Mouse (Mus musculus) erythroblast, embryonic 14.5 days (primary cell): ENCODE results near the gene Arhgap22. TPM values are rescaled to one million over a fixed set of nuclear protein-coding genes. Genes with fewer than 3 reads are reported as not detected.

Experiments
- H3K27me3 ChIP-seq: 2 replicates; pipeline ENCODE4 v1.6.1; 2012; ENCODE audit warnings: inconsistent platforms; ENCODE audit not compliant: control insufficient read depth
- H3K36me3 ChIP-seq: 2 replicates; pipeline ENCODE4 v1.6.1; 2012; ENCODE audit warnings: mild to moderate bottlenecking, inconsistent platforms; ENCODE audit not compliant: control insufficient read depth
- H3K4me1 ChIP-seq: 2 replicates; pipeline ENCODE4 v1.6.1; 2012; ENCODE audit warnings: inconsistent platforms; ENCODE audit not compliant: control insufficient read depth
- H3K4me3 ChIP-seq: replicated peaks from 2 replicates; pipeline ENCODE3; 2012; ENCODE audit warnings: moderate library complexity, mild to moderate bottlenecking, inconsistent platforms
- H3K9me3 ChIP-seq: 2 replicates; pipeline ENCODE4 v1.6.1; 2012; ENCODE audit warnings: low read length, inconsistent platforms, mixed read lengths; ENCODE audit not compliant: control insufficient read depth
- GATA1 ChIP-seq: IDR thresholded peaks from 2 replicates; pipeline ENCODE4 v1.6.1; 2012; ENCODE audit warnings: low read length, inconsistent platforms, mixed read lengths
- TAL1 ChIP-seq: IDR thresholded peaks from 3 replicates; pipeline ENCODE4 v1.6.1; 2012; ENCODE audit warnings: low read length, inconsistent platforms, mixed read lengths
- polyA plus RNA-seq: library from polyadenylated mRNA; stranded (reverse); fragments of >175 nt; gene quantifications from 2 replicates; pipeline ENCODE4 v1.2.3, GENCODE M21; 2012

Gene Arhgap22
- polyA plus RNA-seq, 1 experiment = 0.02 TPM

- Histone ChIP-seq H3K9me3 (no peaks in the 10 kb centered on the region), H3K4me1 (no peaks in the 10 kb centered on the region), H3K4me3 (no peak overlapping the region), H3K27me3 (no peaks in the 10 kb centered on the region), H3K36me3 (peaks cover 33% of the 10 kb centered on the region)
- TF ChIP-seq TAL1 (no peak), GATA1 (no peak)
Observed at GRCm38 (mm10) chr14:33380830-33381457, 167.1 kb downstream of the Arhgap22 start.

- H3K9me3 ChIP-seq = no peaks in the 10 kb centered on the region
- H3K27me3 ChIP-seq = no peaks in the 10 kb centered on the region
- TF ChIP-seq TAL1 (no peak), GATA1 (no peak)
- H3K36me3 ChIP-seq = peaks cover 11% of the 10 kb centered on the region
- no peaks in the 10 kb centered on the region for H3K4me1 ChIP-seq
- H3K4me3 ChIP-seq = no peak overlapping the region
Observed at GRCm38 (mm10) chr14:33398065-33398860, 184.4 kb downstream of the Arhgap22 start.

GRCm38 (mm10) chr14:33400019-33400418 is 186.2 kb downstream of the Arhgap22 start:
- Histone ChIP-seq H3K36me3 (peaks cover 11% of the 10 kb centered on the region), H3K4me3 (no peak overlapping the region), H3K4me1 (no peaks in the 10 kb centered on the region), H3K27me3 (no peaks in the 10 kb centered on the region), H3K9me3 (no peaks in the 10 kb centered on the region)
- TF ChIP-seq GATA1 (no peak), TAL1 (no peak)

GRCm38 (mm10) chr14:33402331-33402730 is 188.5 kb downstream of the Arhgap22 start:
- no peak overlapping the region for H3K4me3 ChIP-seq
- no peaks in the 10 kb centered on the region for H3K4me1 ChIP-seq
- no peaks in the 10 kb centered on the region for H3K27me3 ChIP-seq
- H3K9me3 ChIP-seq = no peaks in the 10 kb centered on the region
- peaks cover 16% of the 10 kb centered on the region for H3K36me3 ChIP-seq
- TF ChIP-seq GATA1 = no peak
- TF ChIP-seq TAL1 = no peak

- Histone ChIP-seq H3K27me3 (no peaks in the 10 kb centered on the region), H3K36me3 (no peaks in the 10 kb centered on the region), H3K9me3 (no peaks in the 10 kb centered on the region), H3K4me1 (no peaks in the 10 kb centered on the region; the same call in 1 of the 2 replicates), H3K4me3 (no peak overlapping the region)
- TF ChIP-seq GATA1 (no peak), TAL1 (no peak)
Observed at GRCm38 (mm10) chr14:33415746-33416145, 201.9 kb downstream of the Arhgap22 start.

- Histone ChIP-seq H3K4me1 (no peaks in the 10 kb centered on the region; the same call in 1 of the 2 replicates), H3K4me3 (no peak overlapping the region), H3K9me3 (no peaks in the 10 kb centered on the region), H3K27me3 (no peaks in the 10 kb centered on the region), H3K36me3 (no peaks in the 10 kb centered on the region)
- TF ChIP-seq TAL1 (no peak), GATA1 (no peak)
Observed at GRCm38 (mm10) chr14:33418311-33418909, 204.6 kb downstream of the Arhgap22 start.

Other genes with a start within 250 kb of the Arhgap22 start
- gene Lrrc18, start 222.6 kb upstream of the Arhgap22 start, polyA plus RNA-seq = not detected in 2 replicates
- gene Wdfy4, start 28.5 kb upstream of the Arhgap22 start, polyA plus RNA-seq = 0.02 and 0.04 TPM in 2 replicates
- 0.02 and 0.14 TPM in 2 replicates for gene Mapk8, start 233.1 kb downstream of the Arhgap22 start, polyA plus RNA-seq